Mouse (Mus musculus): ENCODE measurements at regions not wholly inside any gene's neighbourhood (a gene's known extent, or its start where the extent isn't known, plus 50 kb on each side); places are given as distances from the start of the nearest gene placed in this dataset.

DNA sequence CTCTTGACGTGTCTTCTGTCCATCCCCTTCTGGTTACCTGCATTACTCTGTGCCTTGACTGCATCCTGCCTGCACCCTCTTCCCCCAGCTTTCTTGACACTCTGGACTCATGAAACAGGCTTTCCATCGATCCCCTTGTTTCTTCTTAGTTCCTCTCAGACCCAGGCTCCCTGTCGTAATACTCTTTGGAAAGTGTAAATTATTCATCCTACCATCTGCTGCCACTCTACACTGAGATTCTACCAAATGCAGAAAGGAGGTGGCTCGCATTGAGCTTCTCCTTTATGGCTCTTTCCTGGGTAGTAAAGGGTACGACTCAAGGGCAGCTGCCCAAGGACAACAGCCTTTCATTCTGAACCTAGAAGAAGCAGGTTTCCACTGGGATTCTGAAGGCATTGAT is 129.5 kb downstream of the 1500009L16Rik start:
- TF ChIP-seq POLR2A (IDR thresholded peaks at IDR 0.05; ENCODE audit: low read depth, low read length) (no peak), CTCF (IDR thresholded peaks at IDR 0.05; ENCODE audit: extremely low read depth, insufficient read depth, insufficient read length, insufficient replicate concordance) (no peak)
- Histone ChIP-seq H3K4me1 (ENCODE audit: control insufficient read depth, insufficient read depth, insufficient read length) (no peaks in the 10 kb centered on the region), H3K27ac (ENCODE audit: insufficient read depth, low read length) (no peak overlapping the region), H3K27me3 (ENCODE audit: control insufficient read depth, insufficient read depth, low read length) (no peaks in the 10 kb centered on the region), H3K4me3 (ENCODE audit: extremely low read depth, insufficient read depth, insufficient read length) (no peak overlapping the region), H3K36me3 (ENCODE audit: control insufficient read depth, insufficient read depth, low read length) (no peaks in the 10 kb centered on the region)
- no peak for DNase-seq (ENCODE audit: low read depth in 1 of 2, low spot score in 2 of 2)
- WGBS: 88% methylated on average over 5 of the region's 5 CpGs

DNA sequence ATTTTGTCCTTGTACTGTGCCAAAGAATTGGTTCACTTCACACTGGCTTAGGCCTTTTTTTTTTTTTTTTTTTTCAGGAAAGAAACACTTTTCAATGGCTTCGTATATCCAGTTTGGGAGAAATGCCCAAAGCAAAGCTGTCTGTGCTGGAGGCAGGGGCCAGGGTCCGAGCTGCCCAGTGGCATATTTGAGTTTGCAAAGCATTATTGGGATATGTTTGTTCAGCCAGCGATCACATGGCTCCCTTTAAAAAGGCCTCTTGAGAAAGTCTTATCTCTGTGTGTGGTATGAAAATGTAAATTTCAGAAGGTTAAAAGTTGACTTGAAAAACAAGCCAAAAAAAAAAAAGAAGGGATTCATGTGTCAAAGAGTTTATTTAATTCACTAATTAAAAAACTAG is 130.1 kb downstream of the 1500009L16Rik start:
- no peaks in the 10 kb centered on the region for H3K36me3 ChIP-seq (ENCODE audit: control insufficient read depth, insufficient read depth, low read length)
- TF ChIP-seq POLR2A (IDR thresholded peaks at IDR 0.05; ENCODE audit: low read depth, low read length) (no peak), CTCF (IDR thresholded peaks at IDR 0.05; ENCODE audit: extremely low read depth, insufficient read depth, insufficient read length, insufficient replicate concordance) (no peak)
- H3K27ac ChIP-seq (ENCODE audit: insufficient read depth, low read length): no peak overlapping the region
- WGBS: 83% methylated on average over 3 of the region's 3 CpGs
- H3K4me1 ChIP-seq (ENCODE audit: control insufficient read depth, insufficient read depth, insufficient read length): no peaks in the 10 kb centered on the region; the same call in 1 of the 2 replicates
- DNase-seq (ENCODE audit: low read depth in 1 of 2, low spot score in 2 of 2): no peak
- H3K27me3 ChIP-seq (ENCODE audit: control insufficient read depth, insufficient read depth, low read length): no peaks in the 10 kb centered on the region
- no peak overlapping the region for H3K4me3 ChIP-seq (ENCODE audit: extremely low read depth, insufficient read depth, insufficient read length)

DNA sequence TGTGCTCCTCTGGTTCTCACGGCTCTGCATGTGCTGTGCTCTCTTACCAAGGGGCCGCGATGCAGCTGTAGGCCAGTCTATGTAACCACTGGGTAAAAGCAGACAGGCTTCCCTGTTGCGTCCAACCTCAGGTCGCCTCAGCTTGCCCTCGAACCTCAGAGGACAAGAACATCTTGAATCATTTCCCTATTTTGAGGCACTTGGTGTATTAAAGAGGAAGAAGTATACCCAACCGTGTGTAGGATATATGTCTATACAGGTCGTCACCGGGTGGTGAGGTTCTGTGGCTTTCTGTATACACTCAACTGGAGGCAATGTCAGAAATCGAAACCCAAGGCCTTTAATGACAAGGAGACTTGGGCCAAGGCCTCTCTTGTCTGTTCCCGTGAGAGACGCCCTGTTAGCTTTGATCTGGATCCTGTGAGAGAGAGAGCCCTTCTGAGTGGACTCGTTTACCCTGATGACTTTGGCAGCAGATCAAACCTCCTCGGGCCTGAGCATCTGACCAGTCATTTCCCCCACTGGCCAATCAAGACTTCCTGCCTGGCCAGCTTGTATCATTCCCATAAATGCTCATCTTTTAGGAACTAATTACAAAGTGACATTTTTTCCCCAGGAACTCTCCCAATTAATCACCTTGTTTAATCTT is 135.3 kb downstream of the 1500009L16Rik start:
- Histone ChIP-seq H3K4me3 (ENCODE audit: extremely low read depth, insufficient read depth, insufficient read length) (no peak overlapping the region), H3K27ac (ENCODE audit: insufficient read depth, low read length) (no peak overlapping the region), H3K4me1 (ENCODE audit: control insufficient read depth, insufficient read depth, insufficient read length) (no peaks in the 10 kb centered on the region; the same call in 1 of the 2 replicates), H3K36me3 (ENCODE audit: control insufficient read depth, insufficient read depth, low read length) (no peaks in the 10 kb centered on the region), H3K27me3 (ENCODE audit: control insufficient read depth, insufficient read depth, low read length) (no peaks in the 10 kb centered on the region)
- 22% methylated on average over 14 of the region's 14 CpGs for WGBS
- no peak for DNase-seq (ENCODE audit: low read depth in 1 of 2, low spot score in 2 of 2)
- TF ChIP-seq POLR2A (IDR thresholded peaks at IDR 0.05; ENCODE audit: low read depth, low read length) (no peak), CTCF (IDR thresholded peaks at IDR 0.05; ENCODE audit: extremely low read depth, insufficient read depth, insufficient read length, insufficient replicate concordance) (no peak)

DNA sequence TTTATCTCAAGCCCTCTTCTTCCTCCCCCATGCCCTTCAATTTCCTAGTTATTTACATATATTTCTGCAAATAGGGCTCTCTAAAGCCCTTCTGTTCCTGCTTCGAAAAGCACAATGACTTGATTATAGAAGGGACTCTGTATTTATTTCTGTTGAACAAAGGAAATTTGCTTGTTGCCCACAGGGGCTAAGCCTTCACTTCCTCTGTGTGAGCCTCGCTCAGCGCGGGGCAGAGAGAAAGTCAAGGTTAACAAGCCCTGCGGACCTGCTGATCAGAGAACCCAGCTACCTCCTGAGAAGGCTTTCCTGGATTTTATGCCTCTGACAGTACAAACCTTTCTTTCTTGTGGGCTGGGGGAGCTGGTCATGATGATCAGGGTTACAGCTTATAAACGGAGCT is 136.0 kb downstream of the 1500009L16Rik start:
- no peaks in the 10 kb centered on the region for H3K36me3 ChIP-seq (ENCODE audit: control insufficient read depth, insufficient read depth, low read length)
- TF ChIP-seq POLR2A (IDR thresholded peaks at IDR 0.05; ENCODE audit: low read depth, low read length): no peak
- WGBS: 34% methylated on average over 6 of the region's 6 CpGs
- no peak overlapping the region for H3K4me3 ChIP-seq (ENCODE audit: extremely low read depth, insufficient read depth, insufficient read length)
- H3K27me3 ChIP-seq (ENCODE audit: control insufficient read depth, insufficient read depth, low read length): no peaks in the 10 kb centered on the region
- H3K4me1 ChIP-seq (ENCODE audit: control insufficient read depth, insufficient read depth, insufficient read length): no peaks in the 10 kb centered on the region; the same call in 1 of the 2 replicates
- no peak for DNase-seq (ENCODE audit: low read depth in 1 of 2, low spot score in 2 of 2)
- no peak overlapping the region for H3K27ac ChIP-seq (ENCODE audit: insufficient read depth, low read length)

DNA sequence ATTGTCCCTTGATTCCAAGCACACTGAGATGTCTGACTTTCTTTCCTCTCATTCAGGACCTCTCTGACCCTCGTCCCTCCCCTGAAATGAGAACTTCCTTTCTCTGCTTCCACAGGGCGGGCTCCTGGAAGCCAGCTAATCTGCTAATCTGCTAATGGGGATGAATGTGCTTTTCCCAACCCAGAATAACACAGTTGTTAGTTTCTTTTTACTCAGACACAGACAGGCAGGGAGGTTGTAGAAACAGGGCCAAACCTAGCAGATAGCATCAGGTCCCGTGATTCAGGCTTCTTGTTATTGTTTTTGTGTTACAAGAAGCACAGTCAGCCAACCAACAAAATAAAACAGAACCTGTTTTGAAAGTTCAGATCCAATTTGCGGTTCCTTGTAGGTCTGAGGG is 137.0 kb downstream of the 1500009L16Rik start:
- 76% methylated on average over 4 of the region's 4 CpGs for WGBS

DNA sequence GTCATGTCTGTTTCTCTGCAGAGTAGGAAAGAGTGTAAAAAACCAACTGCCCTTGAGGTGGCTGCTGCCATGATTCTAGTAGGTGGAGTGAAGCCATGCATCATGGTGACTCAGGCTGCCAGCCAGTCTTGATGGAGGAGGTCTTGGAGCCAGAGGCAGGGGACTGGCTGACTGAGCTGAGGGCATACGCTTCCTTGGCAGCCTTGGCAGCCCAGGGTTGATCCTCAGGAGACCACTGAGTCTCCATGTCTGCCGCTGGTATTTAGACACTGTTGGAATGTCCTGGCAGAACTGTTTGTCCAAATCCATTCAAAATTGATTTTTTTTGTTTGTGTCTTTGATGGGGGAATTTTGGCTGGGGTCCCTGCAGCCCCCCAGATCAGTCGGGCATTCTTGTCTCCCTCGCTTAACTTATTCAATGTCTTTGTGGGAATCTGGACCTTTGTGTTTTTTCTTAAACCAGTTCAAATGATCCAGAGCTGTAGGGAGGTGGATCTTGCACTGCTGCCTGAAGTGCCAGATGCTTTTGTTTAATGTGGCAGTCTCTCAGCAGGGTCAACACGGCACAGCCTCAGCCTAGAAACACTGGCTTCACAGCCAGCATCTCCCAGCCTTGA is 139.0 kb downstream of the 1500009L16Rik start:
- DNase-seq (ENCODE audit: low read depth in 1 of 2, low spot score in 2 of 2): no peak
- no peaks in the 10 kb centered on the region for H3K27me3 ChIP-seq (ENCODE audit: control insufficient read depth, insufficient read depth, low read length)
- H3K4me1 ChIP-seq (ENCODE audit: control insufficient read depth, insufficient read depth, insufficient read length): no peaks in the 10 kb centered on the region; the same call in 1 of the 2 replicates
- TF ChIP-seq POLR2A (IDR thresholded peaks at IDR 0.05; ENCODE audit: low read depth, low read length) (no peak), CTCF (IDR thresholded peaks at IDR 0.05; ENCODE audit: extremely low read depth, insufficient read depth, insufficient read length, insufficient replicate concordance) (no peak)
- no peaks in the 10 kb centered on the region for H3K36me3 ChIP-seq (ENCODE audit: control insufficient read depth, insufficient read depth, low read length)
- WGBS: 77% methylated on average over 5 of the region's 5 CpGs
- no peak overlapping the region for H3K27ac ChIP-seq (ENCODE audit: insufficient read depth, low read length)
- no peak overlapping the region for H3K4me3 ChIP-seq (ENCODE audit: extremely low read depth, insufficient read depth, insufficient read length)

More for the DNA sequence above, 137.0 kb downstream of the 1500009L16Rik start:
- DNase-seq (ENCODE audit: low read depth in 1 of 2, low spot score in 2 of 2): no peak
- Histone ChIP-seq H3K27me3 (ENCODE audit: control insufficient read depth, insufficient read depth, low read length) (no peaks in the 10 kb centered on the region), H3K4me1 (ENCODE audit: control insufficient read depth, insufficient read depth, insufficient read length) (no peaks in the 10 kb centered on the region; the same call in 1 of the 2 replicates), H3K4me3 (ENCODE audit: extremely low read depth, insufficient read depth, insufficient read length) (no peak overlapping the region), H3K36me3 (ENCODE audit: control insufficient read depth, insufficient read depth, low read length) (no peaks in the 10 kb centered on the region), H3K27ac (ENCODE audit: insufficient read depth, low read length) (no peak overlapping the region)
- TF ChIP-seq POLR2A (IDR thresholded peaks at IDR 0.05; ENCODE audit: low read depth, low read length): no peak
- no peak for TF ChIP-seq CTCF (IDR thresholded peaks at IDR 0.05; ENCODE audit: extremely low read depth, insufficient read depth, insufficient read length, insufficient replicate concordance)

DNA sequence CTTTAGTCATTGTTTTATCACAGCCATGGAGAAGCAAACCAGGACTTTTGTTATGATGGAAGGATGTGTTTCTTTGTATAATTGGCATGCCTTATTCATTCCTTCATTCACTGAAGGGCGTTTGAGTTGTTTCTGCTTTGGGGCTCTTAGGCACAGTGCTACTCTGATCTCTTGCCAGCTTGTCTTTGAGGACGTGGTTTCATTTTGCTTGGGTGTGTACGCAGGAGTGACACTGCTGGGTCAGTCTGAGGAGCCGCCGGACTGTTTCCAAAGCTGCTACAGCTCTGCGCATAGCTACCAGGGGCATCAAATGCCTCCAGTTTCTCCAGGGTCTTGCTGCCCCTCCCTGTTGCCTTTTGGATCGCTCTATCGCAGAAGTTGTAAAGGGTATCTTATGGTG is 141.9 kb downstream of the 1500009L16Rik start:
- TF ChIP-seq POLR2A (IDR thresholded peaks at IDR 0.05; ENCODE audit: low read depth, low read length): no peak
- no peak for TF ChIP-seq CTCF (IDR thresholded peaks at IDR 0.05; ENCODE audit: extremely low read depth, insufficient read depth, insufficient read length, insufficient replicate concordance)
- 78% methylated on average over 8 of the region's 8 CpGs for WGBS
- Histone ChIP-seq H3K27me3 (ENCODE audit: control insufficient read depth, insufficient read depth, low read length) (no peaks in the 10 kb centered on the region), H3K4me1 (ENCODE audit: control insufficient read depth, insufficient read depth, insufficient read length) (no peaks in the 10 kb centered on the region), H3K36me3 (ENCODE audit: control insufficient read depth, insufficient read depth, low read length) (no peaks in the 10 kb centered on the region), H3K4me3 (ENCODE audit: extremely low read depth, insufficient read depth, insufficient read length) (no peak overlapping the region), H3K27ac (ENCODE audit: insufficient read depth, low read length) (no peak overlapping the region)
- DNase-seq (ENCODE audit: low read depth in 1 of 2, low spot score in 2 of 2): no peak

Data from spleen, adult 2 months (tissue).